Mouse (Mus musculus) cerebellum, adult 2 months (tissue): ENCODE measurements around the gene Synpr. TPM values are rescaled to one million over a fixed set of nuclear protein-coding genes. Genes with fewer than 3 reads are reported as not detected.

ENCODE experiments used
- DNase-seq, 2 experiments: peaks; one replicate each; pipeline ENCODE4 v3.0.0; 2021
- H3K27ac ChIP-seq: fragments of 200-500 bp; 2 replicates; pipeline ENCODE4 v1.5.1; 2012; ENCODE audit warnings: low read length, control low read depth, inconsistent platforms; ENCODE audit not compliant: insufficient read depth
- H3K27me3 ChIP-seq: fragments of 200-500 bp; 2 replicates; pipeline ENCODE4 v1.6.1; 2012; ENCODE audit warnings: inconsistent platforms, mild to moderate bottlenecking, low read length, moderate library complexity; ENCODE audit not compliant: control insufficient read depth, insufficient read depth
- H3K4me1 ChIP-seq: fragments of 200-500 bp; 2 replicates; pipeline ENCODE4 v1.6.1; 2011; ENCODE audit warnings: low read length; ENCODE audit not compliant: control insufficient read depth, insufficient read depth
- H3K4me3 ChIP-seq: fragments of 200-500 bp; replicated peaks from 2 replicates; pipeline ENCODE3; 2011; ENCODE audit warnings: mild to moderate bottlenecking, low read depth, low read length, control low read depth; ENCODE audit not compliant: insufficient read depth
- CTCF ChIP-seq: fragments of 200-500 bp; IDR thresholded peaks from 2 replicates; pipeline ENCODE4 v1.5.1; 2011; ENCODE audit warnings: low read depth, mild to moderate bottlenecking, control low read depth, low read length, moderate library complexity, borderline replicate concordance; ENCODE audit not compliant: insufficient read depth
- POLR2A ChIP-seq: fragments of 200-500 bp; IDR thresholded peaks from 2 replicates; pipeline ENCODE4 v1.6.1; 2011; ENCODE audit warnings: low read length, control low read depth, borderline replicate concordance; ENCODE audit not compliant: insufficient read depth
- WGBS: fragments of 180-500 bp; shearing (Covaris S2); methylation state at CpG from one replicate; pipeline ENCODE4 v1.1.7; 2018; 5-methylcytosine and 5-hydroxymethylcytosine counted together
- polyA plus RNA-seq: library from polyadenylated mRNA; depleted of rRNA; stranded (reverse); fragments of >200 nt; gene quantifications from 2 replicates; pipeline ENCODE4 v1.2.3, GENCODE M21; 2012

The Synpr gene
- polyA plus RNA-seq, 1 experiment = 50.8 TPM

DNA sequence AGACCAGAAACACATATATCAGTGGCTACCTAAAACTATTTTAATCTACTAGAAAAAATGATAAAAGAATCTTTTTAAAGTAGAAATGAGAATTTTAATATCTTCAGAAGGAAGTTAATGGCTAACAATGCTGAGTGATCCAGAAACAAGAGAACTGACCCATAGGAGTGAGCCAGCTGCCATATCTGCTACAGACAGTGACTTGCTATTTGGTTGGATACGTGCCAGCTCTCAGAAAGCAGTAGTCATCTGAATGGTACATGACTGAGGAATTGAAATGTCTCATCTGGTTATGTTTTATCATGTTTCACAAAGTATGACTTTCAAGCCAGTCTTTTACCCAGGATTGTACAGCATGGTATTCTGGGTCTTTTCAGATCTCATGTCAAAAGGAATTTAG lies 282.7 kb downstream of the Synpr start:
- H3K27me3 ChIP-seq = no peaks in the 10 kb centered on the region
- no peaks in the 10 kb centered on the region for H3K4me1 ChIP-seq
- no peak for DNase-seq
- H3K4me3 ChIP-seq = no peak overlapping the region
- H3K27ac ChIP-seq = no peak overlapping the region
- TF ChIP-seq POLR2A (no peak), CTCF (no peak)
- WGBS = 71% methylated on average over 1 of the region's 1 CpGs

DNA sequence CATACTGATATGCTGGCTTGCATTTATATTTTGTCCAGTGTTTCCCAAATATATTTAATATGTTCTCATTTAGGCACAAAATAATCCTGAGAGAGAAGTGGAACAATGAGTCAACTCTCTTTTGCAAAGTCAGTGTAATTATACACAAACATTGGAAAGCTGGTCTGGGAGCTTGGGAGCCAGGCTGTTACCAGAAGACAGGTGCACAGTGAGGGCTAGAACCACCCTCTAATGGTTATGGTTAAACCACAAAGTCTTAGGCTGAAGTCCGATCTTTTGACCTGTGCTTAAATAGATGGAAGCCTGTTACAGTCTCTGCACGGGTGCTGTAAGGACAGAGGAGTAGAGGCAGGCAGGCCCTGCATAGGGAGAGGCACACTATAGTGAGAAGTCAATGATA lies 283.4 kb downstream of the Synpr start:
- WGBS = 89% methylated on average over 2 of the region's 2 CpGs
- no peak for TF ChIP-seq POLR2A
- TF ChIP-seq CTCF = no peak
- DNase-seq = no peak
- Histone ChIP-seq H3K27me3 (no peaks in the 10 kb centered on the region), H3K27ac (no peak overlapping the region), H3K4me3 (no peak overlapping the region), H3K4me1 (no peaks in the 10 kb centered on the region)

DNA sequence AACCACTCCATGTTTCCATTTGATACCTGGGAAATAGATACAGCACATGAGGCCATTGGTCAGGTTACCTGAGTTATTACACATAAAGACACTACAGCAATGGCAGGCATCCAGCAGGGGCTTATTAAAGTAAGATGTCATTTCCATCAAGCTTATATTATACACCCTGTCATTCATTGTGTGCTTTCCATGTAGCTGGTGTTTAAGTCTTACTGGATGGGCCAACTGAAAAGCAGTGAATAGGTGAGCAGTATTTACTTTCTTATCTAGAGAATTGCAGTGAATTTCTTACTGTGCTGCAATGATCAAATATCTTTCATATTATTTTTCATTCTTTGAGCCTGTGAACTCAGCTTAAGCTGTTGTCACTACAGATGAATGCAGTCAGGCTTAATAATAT lies 287.4 kb downstream of the Synpr start:
- no peaks in the 10 kb centered on the region for H3K4me1 ChIP-seq
- no peaks in the 10 kb centered on the region for H3K27me3 ChIP-seq
- TF ChIP-seq POLR2A (no peak), CTCF (no peak)
- H3K27ac ChIP-seq = no peak overlapping the region
- no peak overlapping the region for H3K4me3 ChIP-seq
- no peak for DNase-seq

DNA sequence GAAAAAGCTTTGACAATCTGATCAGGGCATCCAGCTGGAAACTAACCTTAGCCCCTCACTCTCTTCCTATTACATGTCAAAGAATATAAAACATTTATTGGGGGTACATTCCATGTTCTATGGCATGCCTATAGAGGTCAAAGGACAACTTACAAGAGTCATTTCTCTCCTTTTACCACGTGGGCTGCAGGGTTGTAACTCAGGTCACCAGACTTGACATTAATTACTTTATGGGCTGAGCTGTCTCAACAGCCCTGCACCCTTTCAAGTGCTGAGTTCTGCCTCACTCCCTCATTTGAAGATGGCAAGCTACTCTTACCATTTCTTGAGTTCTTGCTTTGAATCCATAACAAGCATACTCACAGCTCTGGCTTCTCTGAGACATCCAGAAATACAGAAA lies 287.9 kb downstream of the Synpr start:
- H3K27me3 ChIP-seq = no peaks in the 10 kb centered on the region
- no peaks in the 10 kb centered on the region for H3K4me1 ChIP-seq
- WGBS = 27% methylated on average over 1 of the region's 1 CpGs
- H3K4me3 ChIP-seq = no peak overlapping the region
- no peak for DNase-seq
- H3K27ac ChIP-seq = no peak overlapping the region
- TF ChIP-seq POLR2A (no peak), CTCF (no peak)

DNA sequence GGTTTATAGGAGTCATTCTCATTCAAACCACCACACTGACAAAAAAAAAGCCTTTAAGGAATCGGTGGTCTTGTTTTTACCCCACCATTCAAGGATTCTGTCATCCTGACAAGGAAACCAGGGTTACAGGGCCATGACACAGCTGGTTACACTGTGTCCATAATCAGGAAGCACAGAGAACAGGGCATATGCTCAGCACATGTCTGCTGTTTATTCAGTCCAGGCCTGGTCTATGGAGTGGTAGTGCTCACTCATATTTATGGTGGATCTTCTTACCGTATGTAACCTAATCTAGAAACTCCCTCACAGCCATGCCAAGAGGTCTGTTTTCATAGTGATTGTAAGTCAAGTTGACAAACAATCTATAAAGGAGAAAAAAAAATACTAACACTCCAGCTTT lies 293.5 kb downstream of the Synpr start:
- H3K27ac ChIP-seq = no peak overlapping the region
- DNase-seq = no peak
- WGBS = 87% methylated on average over 2 of the region's 2 CpGs

DNA sequence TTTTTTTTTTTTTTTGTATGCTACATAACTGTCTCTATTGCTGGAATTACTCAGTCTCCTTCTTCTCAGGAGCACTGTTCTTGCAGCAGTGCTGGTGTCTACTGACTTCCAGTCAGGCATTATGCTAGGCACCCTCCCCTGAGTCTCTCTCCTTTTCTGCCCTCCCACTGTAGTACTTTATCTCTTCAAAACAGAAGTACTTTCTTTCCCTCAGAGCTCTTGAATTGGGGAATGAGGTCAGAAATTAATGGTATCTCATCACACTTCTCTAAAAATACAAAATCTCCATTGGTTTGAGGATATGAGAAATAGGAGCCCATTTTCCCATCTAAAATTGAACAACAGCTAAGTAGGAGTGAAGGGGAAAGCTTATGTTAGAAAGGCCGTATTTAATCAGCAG lies 294.2 kb downstream of the Synpr start:
- H3K4me3 ChIP-seq = no peak overlapping the region
- TF ChIP-seq CTCF (no peak), POLR2A (no peak)
- H3K4me1 ChIP-seq = no peaks in the 10 kb centered on the region
- WGBS = 84% methylated on average over 1 of the region's 1 CpGs
- no peak overlapping the region for H3K27ac ChIP-seq
- DNase-seq = no peak
- no peaks in the 10 kb centered on the region for H3K27me3 ChIP-seq

More for the DNA sequence above, 293.5 kb downstream of the Synpr start:
- TF ChIP-seq CTCF (no peak), POLR2A (no peak)
- no peaks in the 10 kb centered on the region for H3K4me1 ChIP-seq
- no peak overlapping the region for H3K4me3 ChIP-seq
- no peaks in the 10 kb centered on the region for H3K27me3 ChIP-seq

DNA sequence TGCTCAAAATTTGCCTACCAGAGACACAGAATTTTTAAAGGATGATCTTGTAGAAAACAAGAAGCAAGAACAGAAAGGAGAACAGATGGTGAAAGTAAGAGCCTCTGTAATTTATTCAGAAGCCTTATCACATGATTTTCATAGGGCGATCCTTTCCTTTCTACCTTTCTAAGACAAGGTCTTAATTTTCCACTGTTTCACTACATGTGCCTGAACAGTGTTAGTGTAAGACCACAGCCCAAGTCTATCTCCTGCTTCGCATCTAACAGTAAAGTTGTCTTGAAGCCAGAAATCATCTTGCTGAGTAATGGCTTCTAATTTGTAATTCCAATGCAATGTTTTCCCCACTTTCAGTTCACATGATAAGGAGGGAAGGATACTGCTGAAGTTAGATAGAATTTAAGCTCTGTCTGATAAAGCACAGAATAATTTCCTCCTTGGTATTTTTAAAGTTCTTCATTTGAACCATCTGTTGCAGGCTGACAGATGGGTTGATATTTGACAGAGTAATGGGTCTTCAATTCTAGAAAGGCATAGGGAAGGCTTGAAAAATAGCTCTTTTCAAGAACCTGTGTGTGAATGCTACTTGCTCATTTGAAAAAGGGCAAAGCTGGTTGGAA lies 308.9 kb downstream of the Synpr start:
- no peak for DNase-seq
- Histone ChIP-seq H3K27me3 (no peaks in the 10 kb centered on the region), H3K4me1 (no peaks in the 10 kb centered on the region; the same call in none of the 2 replicates), H3K4me3 (no peak overlapping the region), H3K27ac (no peak overlapping the region)
- TF ChIP-seq CTCF = no peak
- no peak for TF ChIP-seq POLR2A
- WGBS = 61% methylated on average over 2 of the region's 2 CpGs

DNA sequence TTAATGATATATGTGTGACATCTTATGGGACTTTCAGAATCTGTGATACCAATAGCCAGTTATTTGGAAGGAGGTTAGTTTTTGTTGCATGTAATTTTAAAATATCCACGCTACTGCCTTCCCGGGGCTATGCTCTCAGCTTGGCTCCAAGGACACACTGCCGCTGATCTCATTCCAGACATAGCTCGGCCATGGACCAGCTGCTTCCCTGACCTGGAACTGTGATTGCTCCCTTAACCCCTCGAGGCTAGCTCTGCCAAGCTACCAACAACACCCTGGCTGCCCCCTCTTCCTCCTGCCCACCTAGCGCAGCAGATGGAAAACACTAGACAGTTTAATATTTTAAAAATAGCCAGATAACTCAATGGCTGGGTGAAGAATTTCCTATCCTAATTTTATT lies 311.7 kb downstream of the Synpr start:
- DNase-seq = peak in 1 of 2 experiments; percentile 33
- Histone ChIP-seq H3K4me1 (no peaks in the 10 kb centered on the region; the same call in none of the 2 replicates), H3K27me3 (no peaks in the 10 kb centered on the region), H3K27ac (no peak overlapping the region), H3K4me3 (no peak overlapping the region)
- TF ChIP-seq POLR2A = no peak
- TF ChIP-seq CTCF = no peak
- WGBS = 6% methylated on average over 6 of the region's 6 CpGs
